Mouse (Mus musculus) testis, postnatal 14 days (tissue): ENCODE measurements around the gene Elf2.
"Not testable (repeated sequence)": the region's sequence is repeated elsewhere in the genome, so short reads cannot be mapped to it uniquely, and the experiment has no call there.

Experiments used
- DNase-seq: peaks from one replicate; pipeline ENCODE4 v3.0.0; 2021; ENCODE audit warnings: low spot score

The Elf2 gene

DNA sequence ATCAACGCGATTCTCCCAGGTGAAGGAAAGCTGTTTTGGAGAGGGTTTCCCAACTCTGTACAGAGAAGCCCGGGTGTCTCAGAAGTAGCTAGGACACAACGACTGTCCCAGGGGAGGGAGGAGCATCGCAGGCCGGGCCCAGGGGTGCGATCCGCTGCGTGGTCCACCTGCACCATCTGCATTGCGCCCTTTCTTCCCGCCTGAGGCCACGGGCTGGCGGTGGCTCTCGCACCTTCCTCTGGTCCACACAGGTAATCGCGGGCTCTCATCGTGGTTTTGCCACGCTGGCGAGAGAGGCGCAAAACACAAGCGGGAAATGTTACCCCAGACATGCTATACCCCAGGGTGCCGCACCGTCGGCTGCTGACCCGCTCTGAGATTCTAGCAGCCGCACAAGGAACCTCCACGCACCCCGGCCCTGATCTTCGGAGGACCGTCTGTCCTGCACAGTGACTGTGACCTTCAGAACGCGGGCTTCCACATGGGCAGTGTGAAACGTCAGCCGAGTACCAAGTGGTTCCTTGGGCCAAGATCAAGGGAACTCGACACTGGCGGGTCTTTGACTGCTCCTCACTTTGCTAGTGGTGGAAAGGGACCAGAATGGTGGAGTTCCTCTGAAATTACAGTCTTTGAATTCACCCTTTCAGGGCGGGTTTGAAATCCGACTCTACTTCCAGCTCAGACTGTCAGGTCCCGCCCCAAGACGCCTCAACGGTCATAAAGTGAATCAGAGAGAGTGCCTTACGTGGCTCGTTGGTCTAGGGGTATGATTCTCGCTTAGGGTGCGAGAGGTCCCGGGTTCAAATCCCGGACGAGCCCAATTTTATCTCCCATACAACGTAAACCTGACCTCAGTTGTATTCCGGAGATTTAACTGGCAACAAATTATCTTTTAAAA, 18.4 kb upstream of the Elf2 start:
- peak; percentile 36 for DNase-seq

DNA sequence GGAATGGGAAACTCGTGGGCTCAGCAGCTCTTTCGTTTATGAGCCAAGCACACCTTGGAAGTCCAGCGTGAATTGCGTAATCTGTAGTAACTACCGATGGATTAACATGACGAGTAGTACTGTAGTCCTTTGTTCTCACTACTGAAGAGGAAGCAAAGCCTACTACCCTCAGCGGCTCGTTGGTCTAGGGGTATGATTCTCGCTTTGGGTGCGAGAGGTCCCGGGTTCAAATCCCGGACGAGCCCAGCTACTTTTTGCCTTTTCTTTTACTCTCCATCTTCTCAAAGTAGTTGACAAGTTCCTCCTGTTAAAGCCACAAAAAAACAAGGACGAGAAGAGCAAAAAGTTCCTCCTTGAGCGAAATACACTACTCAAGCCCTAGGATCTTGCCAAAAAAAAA, 17.7 kb upstream of the Elf2 start:
- DNase-seq, result no peak

DNA sequence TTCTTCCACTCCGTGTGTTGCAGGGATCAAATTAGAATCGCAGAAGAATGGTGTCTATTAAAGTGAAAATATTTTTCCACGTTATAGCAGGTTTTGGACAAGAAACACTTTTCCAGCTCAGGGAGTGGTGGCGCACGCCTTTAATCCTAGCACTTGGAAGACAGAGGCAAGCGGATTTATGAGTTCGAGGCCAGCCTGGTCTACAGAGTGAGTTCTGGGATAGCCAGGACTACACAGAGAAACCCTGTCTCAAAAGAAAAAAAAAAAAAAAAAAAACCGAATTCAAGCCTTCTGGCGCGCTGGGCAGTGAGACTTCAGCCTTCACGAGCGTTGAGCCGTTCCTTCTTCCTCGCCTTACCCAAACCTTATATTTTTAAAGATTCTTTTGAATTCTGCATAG, 17.2 kb upstream of the Elf2 start:
- DNase-seq, result no peak

DNA sequence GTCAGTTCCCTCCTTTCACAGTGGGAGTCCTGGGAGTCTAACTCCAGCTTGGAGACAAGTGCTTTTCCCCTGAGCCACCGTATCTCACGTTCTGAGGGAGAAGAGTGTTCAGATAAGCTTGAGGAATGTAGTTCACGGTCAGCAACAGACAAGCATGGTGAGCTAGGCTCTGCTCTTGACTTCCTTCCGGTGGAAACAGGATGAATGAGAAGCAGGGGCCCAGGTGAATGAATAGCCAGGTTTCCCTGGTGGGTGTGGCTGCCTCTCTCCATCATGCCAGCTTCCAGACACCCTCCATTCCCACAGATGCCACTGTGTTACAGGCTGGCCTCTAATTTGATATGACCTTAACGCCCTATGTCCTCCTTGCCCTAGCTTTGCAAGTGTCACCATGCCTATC, 16.6 kb upstream of the Elf2 start:
- no peak for DNase-seq

DNA sequence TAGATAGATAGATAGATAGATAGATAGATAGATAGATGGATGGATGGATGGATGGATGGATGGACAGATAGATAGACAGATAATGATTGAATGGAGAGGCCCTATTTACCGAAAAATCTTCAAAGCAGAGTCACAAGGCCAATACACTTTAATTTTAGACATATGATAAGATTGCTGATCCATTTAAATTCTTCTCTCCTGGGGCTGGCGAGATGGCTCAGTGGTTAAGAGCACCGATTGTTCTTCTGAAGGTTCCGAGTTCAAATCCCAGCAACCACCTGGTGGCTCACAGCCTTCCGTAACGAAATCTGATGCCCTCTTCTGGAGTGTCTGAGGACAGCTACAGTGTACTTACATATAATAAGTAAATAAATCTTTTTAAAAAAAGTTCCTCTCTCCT, 14.5 kb upstream of the Elf2 start:
- DNase-seq, result not testable (repeated sequence)

DNA sequence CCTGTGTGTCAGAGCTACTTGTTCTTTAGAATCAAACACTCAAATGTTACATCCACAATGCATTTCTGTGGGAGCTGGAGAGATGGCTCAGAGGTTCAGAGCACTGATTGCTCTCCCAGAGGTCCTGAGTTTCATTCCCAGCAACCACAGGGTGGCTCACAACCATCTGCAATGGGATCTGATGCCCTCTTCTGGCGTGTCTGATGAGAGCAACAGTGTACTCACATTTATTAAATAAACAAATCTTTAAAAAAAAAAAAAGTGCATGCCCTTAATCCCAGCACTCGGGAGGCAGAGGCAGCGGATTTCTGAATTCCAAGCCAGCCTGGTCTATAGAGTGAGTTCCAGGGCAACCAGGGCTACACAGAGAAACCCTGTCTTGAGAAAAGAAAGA, 13.6 kb upstream of the Elf2 start:
- DNase-seq, result no peak

DNA sequence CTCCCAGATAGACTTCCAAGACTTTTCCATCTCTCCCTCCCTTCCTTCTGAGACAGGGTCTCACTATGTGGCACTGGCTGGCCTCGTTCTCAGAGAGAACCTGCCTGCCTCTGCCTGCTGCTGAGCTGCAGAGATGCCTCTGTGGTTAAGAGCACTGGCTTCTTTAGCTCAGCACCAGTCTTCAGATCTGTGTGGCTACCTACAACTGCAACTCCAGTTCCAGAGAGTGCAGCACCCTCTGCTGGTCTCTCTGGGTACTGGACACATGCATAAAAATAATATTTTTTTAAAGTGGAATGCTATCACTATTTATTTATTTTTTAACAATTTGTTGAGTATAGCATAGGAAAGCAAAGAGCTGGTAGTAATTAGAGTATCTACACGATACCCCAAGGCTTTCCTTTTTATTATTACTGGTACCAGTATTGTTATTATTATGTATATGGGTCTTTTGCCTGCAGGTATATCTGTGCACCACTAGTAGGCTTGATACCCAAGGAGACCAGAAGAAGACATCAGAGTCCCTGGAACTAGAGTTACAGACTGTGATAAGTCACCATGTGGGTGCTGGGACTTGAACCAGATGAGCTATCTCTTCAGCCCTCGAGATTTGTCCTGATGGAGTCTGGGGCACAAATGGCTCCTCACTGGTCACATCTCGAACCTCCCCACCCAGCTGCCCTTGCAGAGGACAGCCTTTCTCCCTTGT, 13.0 kb upstream of the Elf2 start:
- no peak for DNase-seq

DNA sequence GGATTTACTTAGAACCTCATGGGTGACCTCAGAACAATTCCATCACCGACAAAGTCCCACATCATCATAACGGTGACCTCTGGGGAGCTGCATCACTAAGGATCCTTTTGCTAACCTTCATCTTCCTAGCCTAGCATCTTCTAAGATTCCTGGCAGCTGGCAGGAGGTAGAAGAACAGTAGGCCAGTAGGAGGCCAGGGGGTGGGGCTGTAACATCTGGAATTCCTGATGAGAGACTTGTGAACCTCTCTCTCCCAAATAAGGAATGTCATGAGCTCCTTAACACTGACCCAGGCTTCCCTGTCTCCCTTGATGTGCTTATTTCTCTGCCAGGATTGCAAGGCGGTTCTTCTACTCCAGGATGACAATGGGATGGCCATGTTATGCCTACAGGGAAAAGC, 10.3 kb upstream of the Elf2 start:
- DNase-seq, result no peak

DNA sequence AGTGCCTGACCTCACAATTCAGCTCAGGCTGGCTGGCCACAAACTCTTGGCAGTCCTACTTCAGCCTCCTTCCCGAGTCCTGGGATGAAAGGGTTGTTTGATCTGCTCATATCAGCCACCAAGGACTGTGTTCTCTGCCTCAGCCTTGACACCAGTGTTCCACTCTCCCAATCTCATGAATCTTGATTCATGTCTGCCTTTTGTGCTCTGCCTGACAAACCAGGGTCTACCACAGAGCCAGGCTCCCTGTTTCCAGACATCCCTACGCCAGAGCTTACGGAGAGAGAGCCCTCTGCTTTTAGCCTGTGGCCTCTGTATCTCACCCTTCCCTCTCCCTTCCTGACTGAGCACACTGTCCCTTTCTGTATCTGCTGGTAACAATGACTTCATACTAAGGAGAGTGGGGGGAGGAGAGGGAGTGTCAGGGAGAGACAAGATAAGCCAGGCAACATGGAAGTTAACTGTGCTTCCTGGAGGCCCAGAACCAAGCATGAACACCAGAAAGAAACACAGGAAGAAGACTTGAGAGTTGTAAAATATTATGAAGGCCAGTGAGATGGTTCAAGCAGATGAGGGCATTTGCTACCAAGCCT, 8.3 kb upstream of the Elf2 start:
- DNase-seq, result peak; percentile 70

DNA sequence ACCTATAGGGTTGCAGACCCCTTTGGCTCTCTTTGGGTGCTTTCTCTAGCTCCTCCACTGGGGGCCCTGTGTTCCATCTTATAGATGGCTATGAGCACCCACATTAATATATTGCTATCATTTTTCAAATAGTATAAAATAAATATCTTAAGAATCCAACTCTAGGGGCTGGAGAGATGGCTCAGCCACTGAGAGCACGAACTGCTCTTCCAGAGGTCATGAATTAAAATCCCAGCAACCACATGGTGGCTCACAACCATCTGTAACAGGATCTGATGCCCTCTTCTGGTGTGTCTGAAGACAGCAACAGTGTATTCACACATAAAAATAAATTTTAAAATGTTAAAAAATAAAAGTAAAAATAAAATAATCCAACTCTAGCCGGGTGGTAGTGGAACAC, 4.6 kb upstream of the Elf2 start:
- not testable (repeated sequence) for DNase-seq

DNA sequence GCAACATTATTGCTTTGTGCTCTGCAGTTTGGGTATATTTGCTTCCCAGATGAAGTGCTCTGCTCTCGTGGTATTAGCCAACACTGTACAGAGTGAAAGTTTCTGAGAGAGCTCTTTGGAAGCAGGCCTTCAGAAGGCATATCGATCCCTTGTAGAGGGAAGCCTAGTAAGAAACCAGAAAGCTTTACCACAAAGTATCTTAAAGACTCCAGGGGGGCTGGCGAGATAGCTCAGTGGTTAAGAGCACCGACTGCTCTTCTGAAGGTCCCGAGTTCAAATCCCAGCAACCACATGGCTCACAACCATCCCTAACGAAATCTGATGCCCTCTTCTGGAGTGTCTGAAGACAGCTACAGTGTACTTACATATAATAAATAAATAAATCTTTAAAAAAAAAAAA, 3.7 kb upstream of the Elf2 start:
- not testable (repeated sequence) for DNase-seq

DNA sequence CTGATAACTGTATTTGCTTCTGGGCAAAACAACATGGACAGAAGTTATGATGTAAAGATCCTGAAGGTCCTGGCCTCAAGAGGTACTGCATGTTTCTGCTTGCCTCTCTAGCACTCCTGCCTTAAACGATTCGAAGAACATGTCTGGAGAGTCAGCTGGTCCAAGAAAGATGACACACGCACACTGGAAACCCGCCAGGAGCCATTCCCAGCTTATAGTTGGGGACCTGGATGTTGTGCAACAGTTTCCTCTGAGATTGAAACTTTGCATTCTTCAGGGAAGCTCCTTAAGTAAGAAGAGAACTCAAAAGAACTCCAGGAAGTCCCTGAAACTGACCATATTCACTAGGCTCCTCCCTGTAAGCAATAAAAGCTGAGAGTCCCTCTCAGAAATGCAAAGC, 2.8 kb upstream of the Elf2 start:
- no peak for DNase-seq

DNA sequence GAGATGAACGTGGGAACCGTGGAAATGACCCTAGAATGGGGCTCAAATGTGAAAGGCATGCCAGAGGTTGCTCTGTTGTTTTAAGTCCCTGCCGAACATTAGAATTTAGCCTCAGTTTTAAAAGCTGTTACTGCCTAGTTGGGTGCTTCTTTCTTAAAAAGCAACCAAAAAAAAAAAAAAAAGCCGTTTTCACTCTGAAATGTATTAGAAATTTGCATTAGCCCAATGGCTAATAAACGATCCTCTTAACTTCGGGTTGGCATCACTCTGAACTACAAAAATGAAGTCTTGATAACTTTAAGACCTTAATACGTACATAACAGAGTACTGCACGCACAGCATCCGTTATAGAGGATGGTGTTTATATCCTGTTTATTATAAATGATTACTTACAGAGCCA, 1.7 kb upstream of the Elf2 start:
- no peak for DNase-seq

DNA sequence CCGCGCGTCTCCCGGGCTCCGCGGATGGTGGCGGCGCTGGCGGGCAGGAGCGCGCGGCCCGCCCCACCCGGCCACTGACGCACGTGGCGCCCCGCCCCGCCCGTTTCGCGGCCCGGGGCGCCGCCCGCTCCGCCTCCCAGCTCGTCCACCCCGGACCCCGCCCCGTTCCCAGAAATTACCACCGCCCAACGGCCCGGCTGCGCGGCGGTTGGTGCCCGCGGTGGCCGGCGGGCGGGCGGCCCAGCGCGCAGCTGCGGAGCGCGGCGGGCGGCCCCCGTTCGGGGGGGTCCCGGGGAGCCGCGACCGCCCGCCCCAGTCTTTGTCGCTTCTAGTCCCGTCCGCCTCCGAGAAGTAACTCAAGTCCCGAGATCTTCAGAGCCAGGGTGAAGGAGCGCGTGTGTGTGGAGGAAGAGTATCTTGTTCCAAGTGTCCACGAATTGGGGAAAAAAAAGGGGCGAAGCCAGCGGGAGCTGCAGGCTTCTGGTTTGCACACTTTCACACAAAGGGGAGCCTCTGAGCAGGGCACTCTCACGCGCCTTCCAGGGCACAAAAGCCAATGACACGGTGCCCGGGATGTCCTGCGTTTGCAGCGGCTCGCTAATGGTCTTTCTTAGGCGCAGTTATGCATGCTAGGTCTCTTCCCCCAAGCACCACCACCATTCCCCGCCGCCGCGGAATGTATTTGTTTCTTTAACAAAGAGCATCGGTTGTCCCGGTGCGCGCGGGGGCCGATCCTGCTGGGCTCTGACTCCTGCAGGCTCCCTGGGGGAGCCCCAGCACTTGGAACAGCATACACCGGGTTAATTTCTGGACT, 1.0 kb upstream of the Elf2 start:
- DNase-seq, result peak; percentile 81

DNA sequence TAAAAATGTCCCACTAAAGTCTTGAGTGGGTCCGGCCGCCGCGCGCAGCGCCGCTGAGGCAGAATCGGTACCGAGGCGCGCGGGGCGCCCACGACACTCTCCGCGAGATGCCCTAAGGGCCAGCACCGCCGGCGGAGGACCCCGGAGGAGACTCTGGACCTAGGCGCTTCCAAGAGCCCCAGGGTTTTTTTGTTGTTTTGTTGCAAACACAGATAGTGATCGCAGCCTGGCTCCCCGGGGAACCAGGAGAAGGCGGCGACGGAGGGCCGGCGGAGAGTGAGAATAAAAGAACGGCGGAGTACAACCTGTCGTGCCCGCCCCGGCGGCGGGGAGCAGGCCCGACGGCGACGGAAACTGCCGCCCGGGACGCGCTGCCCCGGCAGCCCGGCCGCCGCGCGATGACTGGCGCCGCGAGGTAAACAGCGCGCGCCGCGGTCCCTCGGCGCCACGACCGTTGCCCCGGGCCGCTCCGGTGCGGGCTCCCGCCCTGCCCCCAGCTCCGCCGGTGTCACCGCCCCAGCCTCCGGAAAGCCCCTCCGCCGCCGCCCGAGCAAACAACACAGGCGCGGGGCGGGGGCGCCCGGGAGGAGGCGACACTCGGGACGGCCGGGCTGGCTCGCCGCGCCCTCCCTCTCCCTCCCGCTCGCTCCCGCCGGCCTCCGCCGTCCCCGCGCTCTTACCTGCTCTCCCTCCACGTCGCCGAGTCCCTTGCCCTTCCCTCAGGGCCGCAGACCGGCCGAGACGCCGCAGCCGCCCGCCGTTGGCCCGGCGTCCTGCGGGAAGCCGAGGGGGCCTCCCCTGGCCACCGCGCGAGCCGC, 520 bp downstream of the Elf2 start:
- DNase-seq, result peak; percentile 40

DNA sequence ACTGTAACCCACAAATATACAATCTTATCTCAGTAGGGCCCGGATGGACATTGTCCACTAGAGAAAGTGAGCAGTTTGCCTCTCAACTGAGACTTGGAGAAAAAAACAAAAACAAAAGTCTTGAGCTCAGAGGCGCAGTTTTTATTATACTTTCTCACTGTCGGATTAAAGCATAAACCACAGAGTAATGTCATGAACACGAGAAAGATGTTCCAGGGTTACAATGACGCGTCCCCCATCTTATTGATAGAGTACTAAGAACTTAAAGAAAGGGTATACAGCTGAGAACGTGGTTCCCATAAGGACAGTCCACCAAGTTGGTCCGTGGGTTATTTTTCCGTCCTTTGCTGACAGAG, 1.1 kb downstream of the Elf2 start:
- no peak for DNase-seq

DNA sequence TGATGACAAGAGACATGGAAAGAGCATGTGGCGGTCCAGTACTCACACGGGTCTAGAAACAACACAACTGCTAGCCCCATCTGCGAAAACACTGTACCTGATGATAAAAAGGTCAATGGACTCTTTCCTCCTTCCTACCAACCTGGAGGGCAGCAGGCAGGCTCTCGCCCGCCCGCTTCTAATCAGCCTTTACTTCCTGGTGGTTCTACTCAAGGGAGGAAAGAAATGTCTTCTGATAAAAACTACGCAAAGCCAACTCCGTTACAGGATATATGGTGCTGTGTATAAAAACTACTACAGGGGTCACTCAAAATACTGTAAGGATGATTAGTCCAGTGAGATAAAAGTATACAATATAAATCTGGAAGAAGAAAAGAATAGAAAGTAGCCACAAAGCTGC, 5.1 kb downstream of the Elf2 start:
- no peak for DNase-seq

DNA sequence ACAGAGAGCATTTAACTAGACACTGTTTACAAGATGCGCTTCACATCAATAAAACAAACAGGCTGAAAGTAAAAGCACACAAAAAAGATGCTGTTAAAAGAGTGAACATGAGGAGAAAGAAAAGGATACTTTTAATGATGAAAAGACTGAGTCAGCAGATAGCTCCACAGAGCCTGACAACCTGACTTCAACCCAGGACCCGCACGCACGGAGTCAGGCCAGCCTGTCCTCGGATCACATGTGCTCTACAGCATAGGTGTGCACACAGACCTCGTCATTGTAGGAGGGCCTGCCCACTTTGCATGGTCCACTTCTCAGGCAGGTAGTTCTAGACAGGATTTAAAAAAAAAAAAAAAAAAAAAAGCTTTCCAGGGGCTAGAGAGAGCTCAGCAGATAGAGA, 6.5 kb downstream of the Elf2 start:
- DNase-seq, result no peak

DNA sequence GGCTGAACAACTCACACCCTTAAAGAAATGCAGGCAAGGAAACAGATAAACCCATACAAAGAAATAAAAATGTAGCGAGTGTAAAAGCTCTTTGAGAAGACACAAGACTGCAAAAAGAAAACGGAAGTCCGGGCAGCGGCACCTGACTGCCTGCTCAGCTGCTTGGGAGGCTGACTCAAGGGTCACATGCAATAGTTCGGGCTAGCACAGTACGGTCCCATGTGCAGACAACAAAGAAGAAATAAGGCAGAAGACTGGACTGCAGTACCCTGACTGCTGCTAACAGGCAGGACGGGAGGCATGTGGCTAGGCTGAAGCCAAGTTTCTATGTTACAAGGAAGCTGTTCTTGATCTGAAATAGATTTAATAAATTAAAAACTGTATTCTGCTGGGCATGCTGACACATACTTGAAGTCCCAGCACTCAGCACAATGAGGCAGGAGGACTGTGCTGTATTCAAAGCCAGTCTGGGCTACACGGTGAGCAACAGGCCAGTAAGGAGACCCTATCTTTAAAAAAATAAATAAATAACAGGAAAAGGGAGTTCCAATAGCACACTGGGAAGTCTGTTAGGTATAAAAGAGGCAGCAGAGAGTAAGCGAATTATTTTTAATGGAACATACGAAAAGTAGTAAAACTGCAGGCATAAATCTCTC, 7.1 kb downstream of the Elf2 start:
- peak; percentile 50 for DNase-seq

DNA sequence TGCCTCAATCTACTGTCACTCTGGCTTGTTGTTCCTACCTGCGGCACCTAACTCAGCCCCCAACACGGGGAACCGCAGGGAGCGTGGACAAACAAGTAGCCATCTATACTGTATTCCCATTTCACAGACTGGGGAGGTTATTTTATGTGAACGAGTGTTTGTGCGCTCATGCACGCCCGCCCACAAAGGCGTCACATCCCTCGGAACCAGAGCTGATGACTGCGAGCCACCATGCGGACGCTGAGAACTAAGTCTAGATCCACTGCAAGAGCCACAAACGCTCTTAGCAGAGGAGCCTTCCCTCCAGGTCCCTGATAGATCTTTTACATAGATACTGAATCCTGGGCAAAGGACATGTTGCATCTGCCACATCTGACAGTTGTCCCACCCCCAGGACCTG, 10.4 kb downstream of the Elf2 start:
- no peak for DNase-seq

DNA sequence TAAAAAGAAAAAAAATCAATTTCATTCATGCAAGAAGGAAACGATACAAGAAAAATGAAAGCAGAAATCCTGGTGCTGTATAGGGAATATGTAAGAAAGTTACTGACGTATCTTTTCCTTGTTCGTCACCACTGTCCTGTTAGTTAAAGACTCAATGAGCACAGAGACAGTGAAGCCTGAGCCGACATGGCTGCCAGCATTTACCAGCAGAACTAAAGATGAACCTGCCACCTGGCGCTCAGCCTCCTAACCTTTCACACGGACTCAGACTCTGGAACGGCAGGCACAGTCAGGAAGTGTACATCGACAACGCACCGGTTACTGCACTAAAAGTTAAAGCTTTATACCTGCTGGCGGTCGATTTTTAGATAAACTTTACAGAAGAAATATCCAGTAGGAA, 11.9 kb downstream of the Elf2 start:
- DNase-seq, result no peak
